Comparison of ENCODE assay signal across 8 mouse cellular contexts in genomic region chr6:114577319-114577718, GRCm38 (mm10).
DNase-seq lines count a peak whose midpoint lies in the region.
"Not testable (repeated sequence)": the region's sequence is repeated elsewhere in the genome, so short reads cannot be mapped to it uniquely, and the experiment has no call there.

No protein-coding gene starts in this region.

- DNase-seq in R1 (ENCODE audit: low read depth, low spot score): peak; percentile 54
- DNase-seq in cerebellum, postnatal 4 days (ENCODE audit: low spot score in 2 of 2): peak; percentile 30 to 57
- peak; percentile 57 for DNase-seq in gastrocnemius, postnatal 14 days
- DNase-seq in induced T-regulatory cell, adult 2 months (ENCODE audit: low read depth): peak; percentile 47
- peak; percentile 32 to 41 for DNase-seq in left cerebral cortex, adult 18-20 months (ENCODE audit: low spot score in 2 of 2)
- peak; percentile 34 for DNase-seq in lung, postnatal 25 days (ENCODE audit: low spot score)
- DNase-seq in right cerebral cortex, postnatal 10 days (ENCODE audit: low spot score in 2 of 2): peak; percentile 52 to 81
- DNase-seq in urinary bladder, adult 18-20 months (ENCODE audit: low spot score in 2 of 2): peak; percentile 5 to 10

- intact Hi-C loops in gastrocnemius, postnatal 14 days (cut with DNase I; ENCODE audit: low total_unique reads): not testable (repeated sequence)

Comparison
In these comparisons a context has a peak if more than half of its experiments do, and no peak if none do; other contexts are left out.
1. Peak in every context shown above with its lines: DNase-seq.
2. DNase-seq: peak in every context shown above with its lines; median percentile 66 in right cerebral cortex, postnatal 10 days; 57 in gastrocnemius, postnatal 14 days; 54 in R1; 47 in induced T-regulatory cell, adult 2 months; 44 in cerebellum, postnatal 4 days; 36 in left cerebral cortex, adult 18-20 months; 34 in lung, postnatal 25 days; 8 in urinary bladder, adult 18-20 months.